Mouse (Mus musculus): Measurements from ENCODE around the gene Scgb1b30. TPM values are rescaled to one million over a fixed set of nuclear protein-coding genes. Genes with fewer than 3 reads are reported as not detected.

Gene Scgb1b30
- polyA plus RNA-seq (2014; fragmentation: Illumina TruSeq; extraction: RNeasy Lipid Tissue Mini Kit (QIAGEN cat#74804); ENCODE audit: low read depth, low replicate concordance) = not detected

GRCm38 (mm10) chr7:34094911-34095481 is at the start of gene Scgb1b30:
Gene Scgb1b30 (plus strand): TSS chr7:34095431.

GRCm38 (mm10) chr7:34133117-34133762 is 38.0 kb downstream of the Scgb1b30 start, which contains the start of gene Wtip:
Gene Wtip (minus strand): TSS chr7:34133268.

Other genes with a start within 250 kb of the Scgb1b30 start
- gene Scgb2b26, start 150.4 kb upstream of the Scgb1b30 start, polyA plus RNA-seq (2014; fragmentation: Illumina TruSeq; extraction: RNeasy Lipid Tissue Mini Kit (QIAGEN cat#74804); ENCODE audit: low read depth, low replicate concordance) = not detected
- not detected for gene Scgb2b27, start 81.5 kb upstream of the Scgb1b30 start, polyA plus RNA-seq (2014; fragmentation: Illumina TruSeq; extraction: RNeasy Lipid Tissue Mini Kit (QIAGEN cat#74804); ENCODE audit: low read depth, low replicate concordance)
- gene Scgb1b27, start 73.9 kb upstream of the Scgb1b30 start, polyA plus RNA-seq (2014; fragmentation: Illumina TruSeq; extraction: RNeasy Lipid Tissue Mini Kit (QIAGEN cat#74804); ENCODE audit: low read depth, low replicate concordance) = not detected
- 0.53 TPM for gene Wtip, start 37.8 kb downstream of the Scgb1b30 start, polyA plus RNA-seq (2014; fragmentation: Illumina TruSeq; extraction: RNeasy Lipid Tissue Mini Kit (QIAGEN cat#74804); ENCODE audit: low read depth, low replicate concordance)
- 60.7 TPM for gene Uba2, start 74.2 kb downstream of the Scgb1b30 start, polyA plus RNA-seq (2014; fragmentation: Illumina TruSeq; extraction: RNeasy Lipid Tissue Mini Kit (QIAGEN cat#74804); ENCODE audit: low read depth, low replicate concordance)
- 3.2 TPM for gene Pdcd2l, start 101.2 kb downstream of the Scgb1b30 start, polyA plus RNA-seq (2014; fragmentation: Illumina TruSeq; extraction: RNeasy Lipid Tissue Mini Kit (QIAGEN cat#74804); ENCODE audit: low read depth, low replicate concordance)
- 39.9 TPM for gene Gpi1, start 134.9 kb downstream of the Scgb1b30 start, polyA plus RNA-seq (2014; fragmentation: Illumina TruSeq; extraction: RNeasy Lipid Tissue Mini Kit (QIAGEN cat#74804); ENCODE audit: low read depth, low replicate concordance)
- not detected for gene Gm6096, start 155.6 kb downstream of the Scgb1b30 start, polyA plus RNA-seq (2014; fragmentation: Illumina TruSeq; extraction: RNeasy Lipid Tissue Mini Kit (QIAGEN cat#74804); ENCODE audit: low read depth, low replicate concordance)
- 47.0 TPM for gene 4931406P16Rik, start 218.1 kb downstream of the Scgb1b30 start, polyA plus RNA-seq (2014; fragmentation: Illumina TruSeq; extraction: RNeasy Lipid Tissue Mini Kit (QIAGEN cat#74804); ENCODE audit: low read depth, low replicate concordance)